Mouse (Mus musculus): ENCODE measurements at regions not wholly inside any gene's neighbourhood (a gene's known extent, or its start where the extent isn't known, plus 50 kb on each side); places are given as distances from the start of the nearest gene placed in this dataset.
"Not testable (repeated sequence)": the region's sequence is repeated elsewhere in the genome, so short reads cannot be mapped to it uniquely, and the experiment has no call there.

GRCm38 (mm10) chr2:117455740-117456455 is 113.1 kb upstream of the Rasgrp1 start:
- no peak overlapping the region for H3K27ac ChIP-seq
- no peak for DNase-seq
- no peak for TF ChIP-seq CTCF (IDR thresholded peaks at IDR 0.05)
- intact Hi-C loops (cut with DNase I), result no loop called here
- H3K4me3 ChIP-seq, result no peak overlapping the region

GRCm38 (mm10) chr2:117456456-117457020 is 113.7 kb upstream of the Rasgrp1 start:
- Histone ChIP-seq H3K4me3 (no peak overlapping the region), H3K27ac (no peak overlapping the region)
- no peak for TF ChIP-seq CTCF (IDR thresholded peaks at IDR 0.05)
- intact Hi-C loops (cut with DNase I), result no loop called here
- no peak for DNase-seq

- no peak overlapping the region for H3K27ac ChIP-seq
- DNase-seq, result no peak
- intact Hi-C loops (cut with DNase I), result no loop called here
- TF ChIP-seq CTCF (IDR thresholded peaks at IDR 0.05), result no peak
- no peak overlapping the region for H3K4me3 ChIP-seq
These were observed 118.9 kb upstream of the Rasgrp1 start for GRCm38 (mm10) chr2:117461541-117462290.

- TF ChIP-seq CTCF (IDR thresholded peaks at IDR 0.05), result no peak
These were observed 132.2 kb upstream of the Rasgrp1 start for GRCm38 (mm10) chr2:117474885-117475542.

GRCm38 (mm10) chr2:117475561-117475960 is 132.8 kb upstream of the Rasgrp1 start:
- no peak for DNase-seq
- intact Hi-C loops (cut with DNase I), result no loop called here
- TF ChIP-seq CTCF (IDR thresholded peaks at IDR 0.05), result peak; percentile 53
- H3K4me3 ChIP-seq, result no peak overlapping the region
- H3K27ac ChIP-seq, result no peak overlapping the region

More at GRCm38 (mm10) chr2:117474885-117475542, 132.2 kb upstream of the Rasgrp1 start:
- Histone ChIP-seq H3K27ac (no peak overlapping the region), H3K4me3 (no peak overlapping the region)
- DNase-seq, result no peak
- intact Hi-C loops (cut with DNase I), result no loop called here

GRCm38 (mm10) chr2:117477503-117477902 is 134.7 kb upstream of the Rasgrp1 start:
- H3K4me3 ChIP-seq; DNase-seq; H3K27ac ChIP-seq; intact Hi-C loops (cut with DNase I): not testable (repeated sequence)

GRCm38 (mm10) chr2:117479244-117480009 is 136.6 kb upstream of the Rasgrp1 start:
- H3K4me3 ChIP-seq; intact Hi-C loops (cut with DNase I); H3K27ac ChIP-seq; DNase-seq: not testable (repeated sequence)

- no peak for DNase-seq
- no peak overlapping the region for H3K4me3 ChIP-seq
- no peak overlapping the region for H3K27ac ChIP-seq
- intact Hi-C loops (cut with DNase I), result no loop called here
- no peak for TF ChIP-seq CTCF (IDR thresholded peaks at IDR 0.05)
These were observed 143.6 kb upstream of the Rasgrp1 start for GRCm38 (mm10) chr2:117486447-117486846.

- intact Hi-C loops (cut with DNase I), result no loop called here
- no peak for TF ChIP-seq CTCF (IDR thresholded peaks at IDR 0.05)
- Histone ChIP-seq H3K27ac (no peak overlapping the region), H3K4me3 (no peak overlapping the region)
- DNase-seq, result no peak
These were observed 155.8 kb upstream of the Rasgrp1 start for GRCm38 (mm10) chr2:117498565-117498964.

- H3K4me3 ChIP-seq, result no peak overlapping the region
- intact Hi-C loops (cut with DNase I), result no loop called here
- H3K27ac ChIP-seq, result no peak overlapping the region
- no peak for DNase-seq
- TF ChIP-seq CTCF (IDR thresholded peaks at IDR 0.05), result no peak
These were observed 159.8 kb upstream of the Rasgrp1 start for GRCm38 (mm10) chr2:117502611-117503010.

GRCm38 (mm10) chr2:117511737-117512136 is 168.9 kb upstream of the Rasgrp1 start:
- TF ChIP-seq CTCF (IDR thresholded peaks at IDR 0.05), result no peak
- Histone ChIP-seq H3K27ac (no peak overlapping the region), H3K4me3 (no peak overlapping the region)
- no peak for DNase-seq
- intact Hi-C loops (cut with DNase I), result no loop called here

GRCm38 (mm10) chr2:117512551-117512950 is 169.8 kb upstream of the Rasgrp1 start:
- intact Hi-C loops (cut with DNase I), result no loop called here
- DNase-seq, result peak; percentile 20
- no peak overlapping the region for H3K4me3 ChIP-seq
- no peak overlapping the region for H3K27ac ChIP-seq
- no peak for TF ChIP-seq CTCF (IDR thresholded peaks at IDR 0.05)

Data from gastrocnemius, adult 2 months (tissue).